Mouse (Mus musculus): Measurements from ENCODE around the gene Mak.

Mak gene

GRCm38 (mm10) chr13:41073819-41074218 is 5.7 kb downstream of the Mak start:
- DNase-seq (ENCODE audit: low read depth, low spot score) = no peak

- no peak for DNase-seq (ENCODE audit: low read depth, low spot score)
Measured at GRCm38 (mm10) chr13:41071617-41072016, 7.9 kb downstream of the Mak start.

GRCm38 (mm10) chr13:41067618-41068017 is 11.9 kb downstream of the Mak start:
- no peak for DNase-seq (ENCODE audit: low read depth, low spot score)

GRCm38 (mm10) chr13:41051965-41052364 is 27.5 kb downstream of the Mak start:
- DNase-seq (ENCODE audit: low read depth, low spot score) = no peak

- no peak for DNase-seq (ENCODE audit: low read depth, low spot score)
Measured at GRCm38 (mm10) chr13:41047280-41047679, 32.2 kb downstream of the Mak start.

GRCm38 (mm10) chr13:41045901-41046300 is 33.6 kb downstream of the Mak start:
- DNase-seq (ENCODE audit: low read depth, low spot score) = no peak

GRCm38 (mm10) chr13:41042511-41042910 is 37.0 kb downstream of the Mak start:
- no peak for DNase-seq (ENCODE audit: low read depth, low spot score)

GRCm38 (mm10) chr13:41030098-41030497 is 49.4 kb downstream of the Mak start:
- DNase-seq (ENCODE audit: low read depth, low spot score) = no peak

- no peak for DNase-seq (ENCODE audit: low read depth, low spot score)
Measured at GRCm38 (mm10) chr13:41022099-41022498, 57.4 kb downstream of the Mak start.

- no peak for DNase-seq (ENCODE audit: low read depth, low spot score)
Measured at GRCm38 (mm10) chr13:41021607-41022006, 57.9 kb downstream of the Mak start.

GRCm38 (mm10) chr13:41020494-41020893 is 59.0 kb downstream of the Mak start:
- DNase-seq (ENCODE audit: low read depth, low spot score) = no peak

GRCm38 (mm10) chr13:41018756-41019591 is 60.5 kb downstream of the Mak start:
- no peak for DNase-seq (ENCODE audit: low read depth, low spot score)

- DNase-seq (ENCODE audit: low read depth, low spot score) = no peak
Measured at GRCm38 (mm10) chr13:41018236-41018635, 61.3 kb downstream of the Mak start.

GRCm38 (mm10) chr13:41017832-41018231 is 61.7 kb downstream of the Mak start:
- DNase-seq (ENCODE audit: low read depth, low spot score) = no peak

- DNase-seq (ENCODE audit: low read depth, low spot score) = no peak
Measured at GRCm38 (mm10) chr13:41016797-41017405, 62.6 kb downstream of the Mak start.

GRCm38 (mm10) chr13:41015829-41016634 is 63.5 kb downstream of the Mak start, which contains the start of gene Tmem14c:
Tmem14c (plus strand) TSS chr13:41016292.
- peak; percentile 84 for DNase-seq (ENCODE audit: low read depth, low spot score)

- DNase-seq (ENCODE audit: low read depth, low spot score) = no peak
Measured at GRCm38 (mm10) chr13:41008946-41009345, 70.6 kb downstream of the Mak start.

- no peak for DNase-seq (ENCODE audit: low read depth, low spot score)
Measured at GRCm38 (mm10) chr13:41008271-41008670, 71.2 kb downstream of the Mak start.

- DNase-seq (ENCODE audit: low read depth, low spot score) = no peak
Measured at GRCm38 (mm10) chr13:41006244-41006643, 73.3 kb downstream of the Mak start.

- no peak for DNase-seq (ENCODE audit: low read depth, low spot score)
Measured at GRCm38 (mm10) chr13:41002001-41002400, 77.5 kb downstream of the Mak start.

GRCm38 (mm10) chr13:41000926-41001639 is 78.4 kb downstream of the Mak start, which contains the start of gene Pak1ip1:
Pak1ip1 (plus strand) TSS chr13:41001023.
- DNase-seq (ENCODE audit: low read depth, low spot score) = peak; percentile 82
